18 mouse cellular contexts compared by ENCODE assay signal in genomic region chr7:6300796-6301195, GRCm38 (mm10). TPM values are rescaled to one million over a fixed set of nuclear protein-coding genes. Genes with fewer than 3 reads are reported as not detected.
"Had no signal": no experiment of that assay in that cellular context is flagged by ENCODE, and none has a peak within 500 bp of the region (broad histone marks: within the 10 kb centered on the region; RNA-seq: fewer than 3 reads in every experiment).

No protein-coding gene starts in this region.

RNA-seq across cellular contexts. Expression of gene Gm3854, which starts 42.8 kb away (rescaled TPM):
- polyA plus RNA-seq: small intestine, adult 2 months had no signal

RNA-seq across cellular contexts. Expression of gene Epp13, which starts 48.3 kb away (rescaled TPM):
- polyA plus RNA-seq: liver, embryonic 14.5 days; liver, embryonic 16.5 days; lung, adult 2 months; lung, embryonic 15.5 days; lung, postnatal 0 days; midbrain, embryonic 10.5 days; midbrain, embryonic 12.5 days; midbrain, embryonic 14.5 days; midbrain, embryonic 16.5 days; myocyte; neural tube, embryonic 11.5 days; neural tube, embryonic 13.5 days; neural tube, embryonic 15.5 days; small intestine, adult 2 months; stomach, embryonic 14.5 days; stomach, embryonic 16.5 days; thymus, adult 2 months; urinary bladder, adult 2 months had no signal
